Mouse (Mus musculus) MEL (cell line): ENCODE results near the gene Il4ra. TPM values are rescaled to one million over a fixed set of nuclear protein-coding genes. Genes with fewer than 3 reads are reported as not detected.

Experiments
- DNase-seq: peaks from one replicate; pipeline ENCODE4 v3.0.0; 2011; ENCODE audit warnings: low read depth, low spot score
- H3K27ac ChIP-seq: 2 replicates; pipeline ENCODE4 v1.5.1; 2012; ENCODE audit warnings: low read depth, mild to moderate bottlenecking, control low read depth, low read length, moderate library complexity; ENCODE audit not compliant: control insufficient read depth
- H3K27me3 ChIP-seq, 2 experiments: fragments of 150-350 bp in 1 of 2; sonication (generic) in 1 of 2; 2 replicates each; pipeline ENCODE4 v1.6.1; 2012; ENCODE audit warnings: low read length in 2 of 2, mild to moderate bottlenecking in 2 of 2, improper control_type of control experiment in 1 of 2, moderate library complexity in 1 of 2; ENCODE audit not compliant: insufficient read depth in 2 of 2, control insufficient read depth in 1 of 2
- H3K36me3 ChIP-seq, 2 experiments: 2 replicates each; pipeline ENCODE4 v1.6.1; 2012 to 2014; ENCODE audit warnings: low read length in 2 of 2, improper control_type of control experiment in 1 of 2, inconsistent platforms in 1 of 2, mild to moderate bottlenecking in 1 of 2; ENCODE audit not compliant: insufficient read depth in 2 of 2, control insufficient read depth in 1 of 2
- H3K4me1 ChIP-seq, 2 experiments: fragments of 150-350 bp in 1 of 2; sonication (generic) in 1 of 2; 2 replicates each; pipeline ENCODE4 v1.6.1; 2012; ENCODE audit warnings: low read length in 2 of 2, improper control_type of control experiment in 1 of 2, mild to moderate bottlenecking in 1 of 2; ENCODE audit not compliant: insufficient read depth in 2 of 2, control insufficient read depth in 1 of 2
- H3K4me3 ChIP-seq, 2 experiments: fragments of 150-350 bp in 1 of 2; sonication (generic) in 1 of 2; 2 replicates each; pipeline ENCODE4 v1.5.1; 2012; ENCODE audit warnings: low read depth in 2 of 2, low read length in 2 of 2, mild to moderate bottlenecking in 2 of 2, moderate library complexity in 2 of 2, control low read depth in 1 of 2, improper control_type of control experiment in 1 of 2; ENCODE audit not compliant: control insufficient read depth in 1 of 2, insufficient read depth in 1 of 2
- H3K79me2 ChIP-seq: 2 replicates; pipeline ENCODE4 v1.6.1; 2012; ENCODE audit warnings: mild to moderate bottlenecking, low read length, moderate library complexity; ENCODE audit not compliant: control insufficient read depth, poor library complexity, insufficient read depth
- H3K9ac ChIP-seq: 2 replicates; pipeline ENCODE4 v1.6.1; 2012; ENCODE audit warnings: low read depth, mild to moderate bottlenecking, control low read depth, low read length, moderate library complexity; ENCODE audit not compliant: control insufficient read depth, poor library complexity, severe bottlenecking
- H3K9me3 ChIP-seq: fragments of 150-350 bp; sonication (generic); replicated peaks from 2 replicates; pipeline ENCODE4 v1.6.1; 2012; ENCODE audit warnings: mild to moderate bottlenecking, low read length, improper control_type of control experiment, moderate library complexity; ENCODE audit not compliant: insufficient read depth
- BHLHE40 ChIP-seq: IDR thresholded peaks from 2 replicates; pipeline ENCODE4 v1.6.1; 2012; ENCODE audit warnings: low read depth, mild to moderate bottlenecking, inconsistent platforms, low read length, improper control_type of control experiment, borderline replicate concordance
- CHD2 ChIP-seq: IDR thresholded peaks from 2 replicates; pipeline ENCODE4 v1.6.1; 2011; ENCODE audit warnings: low read length, improper control_type of control experiment
- CTCF ChIP-seq, 3 experiments: IDR thresholded peaks in 2 of 3; conservative IDR thresholded peaks in 1 of 3; 2 replicates each; pipeline ENCODE4 v1.5.1; 2011 to 2012; ENCODE audit warnings: low read length in 3 of 3, low read depth in 2 of 3, mild to moderate bottlenecking in 2 of 3, improper control_type of control experiment in 1 of 3, inconsistent platforms in 1 of 3, mixed read lengths in 1 of 3, moderate library complexity in 1 of 3; ENCODE audit not compliant: control insufficient read depth in 1 of 3, insufficient read depth in 1 of 3, poor library complexity in 1 of 3, severe bottlenecking in 1 of 3
- E2F4 ChIP-seq: IDR thresholded peaks from 2 replicates; pipeline ENCODE4 v1.6.1; 2011; ENCODE audit warnings: low read depth, low read length, improper control_type of control experiment, borderline replicate concordance
- EP300 ChIP-seq, 2 experiments: IDR thresholded peaks; 2 replicates each; pipeline ENCODE4 v1.6.1; 2011; ENCODE audit warnings: improper control_type of control experiment in 2 of 2, low read length in 2 of 2, low read depth in 1 of 2, mild to moderate bottlenecking in 1 of 2
- GABPA ChIP-seq: IDR thresholded peaks from 2 replicates; pipeline ENCODE4 v1.6.1; 2012; ENCODE audit warnings: low read depth, mild to moderate bottlenecking, inconsistent platforms, low read length, improper control_type of control experiment, moderate library complexity
- GATA1 ChIP-seq: IDR thresholded peaks from 2 replicates; pipeline ENCODE4 v1.6.1; 2011; ENCODE audit warnings: low read depth, low read length, improper control_type of control experiment
- HCFC1 ChIP-seq: IDR thresholded peaks from 2 replicates; pipeline ENCODE4 v1.6.1; 2012; ENCODE audit warnings: low read depth, mild to moderate bottlenecking, inconsistent platforms, low read length, improper control_type of control experiment, moderate library complexity
- MAX ChIP-seq: IDR thresholded peaks from 2 replicates; pipeline ENCODE4 v1.6.1; 2011; ENCODE audit warnings: low read length, improper control_type of control experiment
- MAZ ChIP-seq: IDR thresholded peaks from 2 replicates; pipeline ENCODE4 v1.6.1; 2012; ENCODE audit warnings: low read depth, mild to moderate bottlenecking, inconsistent platforms, low read length, improper control_type of control experiment
- MEF2A ChIP-seq: IDR thresholded peaks from 2 replicates; pipeline ENCODE4 v1.6.1; 2014; ENCODE audit warnings: low read depth, mild to moderate bottlenecking, inconsistent platforms, low read length, improper control_type of control experiment; ENCODE audit not compliant: poor library complexity, insufficient replicate concordance, severe bottlenecking; ENCODE audit errors: extremely low read depth
- MXI1 ChIP-seq: IDR thresholded peaks from 2 replicates; pipeline ENCODE4 v1.6.1; 2011; ENCODE audit warnings: mild to moderate bottlenecking, low read depth, low read length, improper control_type of control experiment
- MYC ChIP-seq: IDR thresholded peaks from 2 replicates; pipeline ENCODE4 v1.6.1; 2011; ENCODE audit warnings: low read depth, mild to moderate bottlenecking, low read length, improper control_type of control experiment, moderate library complexity
- POLR2A ChIP-seq, 2 experiments: IDR thresholded peaks; 2 replicates each; pipeline ENCODE4 v1.6.1; 2011 to 2012; ENCODE audit warnings: low read length in 2 of 2, mild to moderate bottlenecking in 2 of 2, control low read depth in 1 of 2, improper control_type of control experiment in 1 of 2, low read depth in 1 of 2, moderate library complexity in 1 of 2; ENCODE audit not compliant: control insufficient read depth in 1 of 2, insufficient read depth in 1 of 2, poor library complexity in 1 of 2
- POLR2AphosphoS2 ChIP-seq: IDR thresholded peaks from 2 replicates; pipeline ENCODE4 v1.6.1; 2011; ENCODE audit warnings: low read length, improper control_type of control experiment
- POLR2AphosphoS5 ChIP-seq: IDR thresholded peaks from 2 replicates; pipeline ENCODE4 v1.6.1; 2012; ENCODE audit warnings: low read depth, borderline replicate concordance, mild to moderate bottlenecking, inconsistent platforms, low read length, moderate library complexity, mixed read lengths
- SIN3A ChIP-seq: IDR thresholded peaks from 2 replicates; pipeline ENCODE4 v1.6.1; 2012; ENCODE audit warnings: low read length, improper control_type of control experiment, inconsistent platforms
- SMC3 ChIP-seq: IDR thresholded peaks from 2 replicates; pipeline ENCODE4 v1.6.1; 2011; ENCODE audit warnings: low read depth, low read length, improper control_type of control experiment
- TAL1 ChIP-seq: IDR thresholded peaks from 2 replicates; pipeline ENCODE4 v1.6.1; 2012; ENCODE audit warnings: mild to moderate bottlenecking, inconsistent platforms, low read length, moderate library complexity, mixed read lengths
- TBP ChIP-seq: IDR thresholded peaks from 2 replicates; pipeline ENCODE4 v1.8.0; 2011; ENCODE audit warnings: low read depth, low read length, improper control_type of control experiment
- TCF12 ChIP-seq: IDR thresholded peaks from 2 replicates; pipeline ENCODE4 v1.6.1; 2014; ENCODE audit warnings: low read depth, mild to moderate bottlenecking, inconsistent platforms, low read length, improper control_type of control experiment, moderate library complexity
- USF1 ChIP-seq: IDR thresholded peaks from 2 replicates; pipeline ENCODE4 v1.6.1; 2014; ENCODE audit warnings: low read depth, mild to moderate bottlenecking, inconsistent platforms, low read length, improper control_type of control experiment, moderate library complexity
- USF2 ChIP-seq, 2 experiments: IDR thresholded peaks; 2 replicates each; pipeline ENCODE4 v1.6.1; 2011 to 2012; ENCODE audit warnings: improper control_type of control experiment in 2 of 2, low read length in 2 of 2, borderline replicate concordance in 1 of 2, inconsistent platforms in 1 of 2, low read depth in 1 of 2, mild to moderate bottlenecking in 1 of 2; ENCODE audit not compliant: insufficient read depth in 1 of 2
- ZC3H11A ChIP-seq: IDR thresholded peaks from 2 replicates; pipeline ENCODE4 v1.6.1; 2012; ENCODE audit warnings: low read depth, mild to moderate bottlenecking, inconsistent platforms, low read length, improper control_type of control experiment
- ZMIZ1 ChIP-seq: IDR thresholded peaks from 2 replicates; pipeline ENCODE4 v1.6.1; 2012; ENCODE audit warnings: low read depth, mild to moderate bottlenecking, inconsistent platforms, low read length, improper control_type of control experiment, moderate library complexity
- ZNF384 ChIP-seq: IDR thresholded peaks from 2 replicates; pipeline ENCODE4 v1.6.1; 2012; ENCODE audit warnings: low read depth, mild to moderate bottlenecking, inconsistent platforms, low read length, improper control_type of control experiment
- polyA plus RNA-seq, 2 experiments: library from polyadenylated mRNA; stranded (reverse) in 1 of 2; unstranded in 1 of 2; fragments of >175 nt in 1 of 2; fragments of >200 nt in 1 of 2; gene quantifications; 2 replicates each; pipeline versions ENCODE4 v1.2.1 to v1.2.4; 2012; ENCODE audit warnings: low replicate concordance in 2 of 2, low read depth in 1 of 2; ENCODE audit not compliant: insufficient read length in 2 of 2, insufficient read depth in 1 of 2, missing spikeins in 1 of 2
- total RNA-seq: library from RNA; depleted of rRNA; stranded (reverse); fragments of 300-350 nt; gene quantifications from 2 replicates; pipeline ENCODE4 v1.2.3, GENCODE M21; 2012

Gene Il4ra
- total and polyA plus RNA-seq, 3 experiments, result 3.6 to 5.0 TPM; not detected in 1

GRCm38 (mm10) chr7:125608183-125608688, 56.3 kb downstream of the Il4ra start:
- no peaks in the 10 kb centered on the region; a peak in 1 of 4 replicates for H3K27me3 ChIP-seq
- no peaks in the 10 kb centered on the region for H3K9me3 ChIP-seq
- H3K4me1 ChIP-seq, result no peaks in the 10 kb centered on the region; a peak in 1 of 4 replicates
- no peak for DNase-seq
- H3K4me3 ChIP-seq, result no peak overlapping the region
- no peak overlapping the region for H3K9ac ChIP-seq
- no peaks in the 10 kb centered on the region for H3K79me2 ChIP-seq
- H3K36me3 ChIP-seq, result no peaks in the 10 kb centered on the region
- no peak overlapping the region for H3K27ac ChIP-seq
- TF ChIP-seq POLR2AphosphoS2 (no peak), MAZ (no peak), HCFC1 (no peak), MYC (no peak), GATA1 (no peak), SIN3A (no peak), CTCF (IDR thresholded peaks at IDR 0.05 in 2 of 3, conservative IDR thresholded peaks at IDR 0.05 in 1 of 3; ENCODE audit: control insufficient read depth in 1 of 3, insufficient read depth in 1 of 3, low read depth in 2 of 3, low read length in 3 of 3, poor library complexity in 1 of 3, severe bottlenecking in 1 of 3) (no peak), MEF2A (no peak), EP300 (IDR thresholded peaks at IDR 0.05; ENCODE audit: low read depth in 1 of 2, low read length in 2 of 2) (no peak), ZNF384 (no peak), MAX (no peak), BHLHE40 (no peak), CHD2 (no peak), USF2 (IDR thresholded peaks at IDR 0.05; ENCODE audit: borderline replicate concordance in 1 of 2, insufficient read depth in 1 of 2, low read depth in 1 of 2, low read length in 2 of 2) (no peak), E2F4 (no peak), TBP (no peak), ZC3H11A (no peak)

DNA sequence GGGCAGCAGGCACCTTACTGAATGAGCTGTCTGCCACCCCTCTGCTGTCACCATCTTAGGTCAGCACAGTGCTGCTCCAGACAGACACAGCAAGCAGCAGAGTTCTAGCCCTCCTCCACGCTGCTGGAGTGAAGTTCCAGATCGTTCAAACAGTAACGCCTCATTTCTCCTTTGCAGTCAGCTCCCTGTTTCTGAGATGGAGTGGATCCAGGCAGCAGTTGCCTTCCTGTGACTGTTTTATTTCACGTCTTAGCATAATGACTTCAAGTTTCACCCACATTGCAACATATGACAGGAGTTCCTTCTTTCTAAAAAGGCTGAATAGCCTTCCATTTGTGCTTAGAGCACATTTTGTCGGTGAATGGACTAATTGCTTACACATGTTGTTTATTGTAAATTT, 61.7 kb downstream of the Il4ra start:
- H3K27me3 ChIP-seq, result peaks cover 1 to 2% of the 10 kb centered on the region in 2 experiments; a peak in 2 of 4 replicates
- TF ChIP-seq USF1 (no peak), EP300 (IDR thresholded peaks at IDR 0.05; ENCODE audit: low read depth in 1 of 2, low read length in 2 of 2) (no peak), SMC3 (no peak), ZMIZ1 (no peak), GABPA (no peak), HCFC1 (no peak), POLR2A (IDR thresholded peaks at IDR 0.05; ENCODE audit: control insufficient read depth in 1 of 2, insufficient read depth in 1 of 2, low read depth in 1 of 2, low read length in 2 of 2, poor library complexity in 1 of 2) (no peak), BHLHE40 (no peak), TAL1 (no peak), POLR2AphosphoS5 (no peak), TCF12 (no peak), MXI1 (no peak), E2F4 (no peak), ZC3H11A (no peak), POLR2AphosphoS2 (no peak)
- TF ChIP-seq, all 39 proteins: peak for 0

More for the DNA sequence above, 61.7 kb downstream of the Il4ra start:
- no peak overlapping the region for H3K9ac ChIP-seq
- H3K36me3 ChIP-seq, result no peaks in the 10 kb centered on the region
- H3K4me1 ChIP-seq, result no peaks in the 10 kb centered on the region
- H3K4me3 ChIP-seq, result no peak overlapping the region
- no peaks in the 10 kb centered on the region for H3K79me2 ChIP-seq
- H3K9me3 ChIP-seq, result no peaks in the 10 kb centered on the region
- no peak for DNase-seq
- no peak overlapping the region for H3K27ac ChIP-seq
